Mouse (Mus musculus) midbrain, embryonic 13.5 days (tissue): Measurements from ENCODE around the gene Cmtm7. TPM values are rescaled to one million over a fixed set of nuclear protein-coding genes. Genes with fewer than 3 reads are reported as not detected.

ENCODE experiments used
- ATAC-seq: fragments of 200-750 bp; cut with Nextera tagmentation; 2 replicates; pipeline ENCODE4 v1.8.0; 2017; ENCODE audit warnings: mild to moderate bottlenecking, moderate TSS enrichment, moderate library complexity
- H3K27ac ChIP-seq: fragments of 300-500 bp; sonication (generic); 2 replicates; pipeline ENCODE4 v1.5.1; 2015; ENCODE audit warnings: inconsistent platforms, mild to moderate bottlenecking, moderate library complexity
- H3K27me3 ChIP-seq: fragments of 300-500 bp; sonication (generic); 2 replicates; pipeline ENCODE4 v1.6.1; 2015; ENCODE audit warnings: mild to moderate bottlenecking, inconsistent platforms
- H3K36me3 ChIP-seq: fragments of 300-500 bp; sonication (generic); 2 replicates; pipeline ENCODE4 v1.6.1; 2015; ENCODE audit warnings: mild to moderate bottlenecking, inconsistent platforms
- H3K4me1 ChIP-seq: fragments of 300-500 bp; sonication (generic); replicated peaks from 2 replicates; pipeline ENCODE4 v1.6.1; 2015; ENCODE audit warnings: inconsistent platforms
- H3K4me2 ChIP-seq: fragments of 300-500 bp; sonication (generic); replicated peaks from 2 replicates; pipeline ENCODE4 v1.6.1; 2015; ENCODE audit warnings: moderate library complexity, mild to moderate bottlenecking, inconsistent platforms
- H3K4me3 ChIP-seq: fragments of 300-500 bp; sonication (generic); replicated peaks from 2 replicates; pipeline ENCODE4 v1.5.1; 2015; ENCODE audit warnings: mild to moderate bottlenecking, inconsistent platforms
- H3K9ac ChIP-seq: fragments of 300-500 bp; sonication (generic); replicated peaks from 2 replicates; pipeline ENCODE4 v1.6.1; 2015; ENCODE audit warnings: mild to moderate bottlenecking, inconsistent platforms
- H3K9me3 ChIP-seq: fragments of 300-500 bp; sonication (generic); 2 replicates; pipeline ENCODE4 v1.6.1; 2016; ENCODE audit warnings: mild to moderate bottlenecking, inconsistent platforms
- WGBS: fragments of 180-500 bp; shearing (Covaris S2); methylation state at CpG from one replicate; pipeline ENCODE4 v1.1.7; 2015; 5-methylcytosine and 5-hydroxymethylcytosine counted together
- polyA plus RNA-seq: library from polyadenylated mRNA; unstranded; fragments of >200 nt; fragmentation: Nextera tagmentation; extraction: Ambion mirVana; gene quantifications from 2 replicates; pipeline ENCODE4 v1.2.1, GENCODE M21; 2015

Cmtm7 gene
- polyA plus RNA-seq, 1 experiment from 2014 or later, result 21.1 TPM

DNA sequence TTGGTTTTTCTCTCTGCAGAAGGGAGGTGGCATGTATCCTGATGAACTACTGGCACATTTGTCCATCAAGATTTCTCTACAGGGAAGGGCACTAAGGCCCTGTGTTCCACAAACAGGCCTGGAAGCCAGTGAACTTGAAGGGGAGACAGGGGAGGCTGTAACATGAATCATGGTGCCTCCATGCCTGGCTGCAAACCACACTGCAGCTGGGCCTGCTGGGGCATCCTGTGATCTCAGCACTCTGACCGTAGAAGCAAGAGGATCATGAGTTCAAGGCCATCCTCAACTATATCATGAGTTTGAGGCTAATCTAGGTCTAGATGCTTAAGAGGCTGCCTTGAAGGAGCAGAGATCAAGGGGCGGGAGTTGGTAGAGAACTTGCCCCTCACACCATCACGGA lies 5.3 kb downstream of the Cmtm7 start:
- Histone ChIP-seq H3K4me1 (peaks cover 16% of the 10 kb centered on the region), H3K4me2 (no peak overlapping the region), H3K36me3 (peaks cover 6% of the 10 kb centered on the region; the same call in 1 of the 2 replicates), H3K9me3 (no peaks in the 10 kb centered on the region), H3K27ac (no peak overlapping the region), H3K9ac (no peak overlapping the region), H3K4me3 (no peak overlapping the region), H3K27me3 (no peaks in the 10 kb centered on the region)
- no peak for ATAC-seq
- 98% methylated on average over 3 of the region's 3 CpGs for WGBS

DNA sequence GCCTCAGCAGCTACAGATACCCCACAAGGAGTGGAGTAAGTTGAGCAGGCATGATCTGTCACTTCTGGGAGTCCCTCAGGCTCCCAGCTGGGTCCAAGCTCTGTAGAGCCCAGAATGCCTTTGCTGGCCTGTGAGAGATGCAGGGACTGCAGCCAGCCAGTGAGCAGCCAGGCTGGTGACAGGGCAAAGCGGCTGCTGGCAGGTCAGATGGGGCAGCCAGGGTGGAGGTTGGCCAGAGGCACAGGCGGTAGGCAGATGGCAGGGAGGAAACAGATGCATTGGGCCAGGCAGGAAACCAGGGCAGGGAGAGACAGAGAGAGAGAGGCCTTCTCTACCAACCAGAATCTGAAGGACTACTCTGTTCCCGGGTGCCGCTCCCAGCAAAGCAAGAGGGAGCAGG lies 6.4 kb downstream of the Cmtm7 start:
- no peak overlapping the region for H3K27ac ChIP-seq
- peaks cover 6% of the 10 kb centered on the region for H3K4me1 ChIP-seq
- no peak overlapping the region for H3K4me2 ChIP-seq
- no peaks in the 10 kb centered on the region for H3K9me3 ChIP-seq
- H3K27me3 ChIP-seq, result no peaks in the 10 kb centered on the region
- WGBS, result 84% methylated on average over 4 of the region's 4 CpGs
- peaks cover 6% of the 10 kb centered on the region; the same call in 1 of the 2 replicates for H3K36me3 ChIP-seq
- H3K9ac ChIP-seq, result no peak overlapping the region; the same call in 1 of the 2 replicates
- no peak; the same call in 1 of the 2 replicates for ATAC-seq
- H3K4me3 ChIP-seq, result no peak overlapping the region

DNA sequence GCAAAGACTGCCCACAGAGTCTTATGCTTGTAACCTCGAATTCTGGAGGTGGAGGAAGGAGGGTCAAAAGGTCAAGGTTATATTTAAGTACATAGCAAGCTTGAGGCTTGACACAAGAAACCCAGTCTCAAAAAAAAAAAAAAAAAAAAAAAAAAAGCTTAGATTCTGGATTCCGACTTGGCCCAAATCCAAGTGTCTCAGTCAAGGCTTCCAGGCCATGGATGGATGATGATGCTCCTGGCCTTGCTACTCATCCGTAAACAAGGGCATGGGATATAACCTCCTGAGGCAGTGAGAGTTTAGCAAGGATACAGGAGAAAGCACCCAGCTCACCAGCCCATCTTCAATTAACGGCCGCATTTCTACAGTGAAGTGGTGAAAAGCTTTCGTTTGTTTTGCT lies 7.0 kb downstream of the Cmtm7 start:
- H3K9ac ChIP-seq, result no peak overlapping the region
- 81% methylated on average over 6 of the region's 6 CpGs for WGBS
- no peak overlapping the region for H3K4me3 ChIP-seq
- H3K4me1 ChIP-seq, result no peaks in the 10 kb centered on the region
- no peak for ATAC-seq
- H3K4me2 ChIP-seq, result no peak overlapping the region
- H3K9me3 ChIP-seq, result no peaks in the 10 kb centered on the region
- H3K27me3 ChIP-seq, result no peaks in the 10 kb centered on the region
- H3K27ac ChIP-seq, result no peak overlapping the region
- peaks cover 6% of the 10 kb centered on the region; the same call in 1 of the 2 replicates for H3K36me3 ChIP-seq

DNA sequence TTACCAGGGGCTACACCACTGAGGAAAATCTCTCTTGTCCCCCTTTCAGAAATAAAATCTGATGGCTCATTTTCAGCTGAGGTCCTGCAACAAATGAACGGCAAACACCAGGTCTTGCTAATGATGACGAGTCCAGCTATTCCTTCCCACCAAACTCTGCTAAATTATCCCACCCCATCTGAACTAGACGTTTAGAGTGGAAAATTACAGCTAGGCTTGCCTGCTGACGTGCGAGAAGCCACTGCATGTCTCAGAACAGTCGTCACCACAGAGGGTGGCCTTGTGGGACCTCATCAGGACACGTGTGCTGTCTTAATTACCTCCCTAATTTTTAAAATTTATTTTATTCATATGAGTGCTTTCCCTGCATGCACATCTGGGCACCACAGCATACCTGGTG lies 10.1 kb downstream of the Cmtm7 start:
- WGBS, result 92% methylated on average over 7 of the region's 7 CpGs
- Histone ChIP-seq H3K27me3 (no peaks in the 10 kb centered on the region), H3K4me2 (no peak overlapping the region), H3K9ac (no peak overlapping the region), H3K36me3 (peaks cover 6% of the 10 kb centered on the region; the same call in 1 of the 2 replicates), H3K4me1 (peaks cover 13% of the 10 kb centered on the region; the same call in 1 of the 2 replicates), H3K27ac (no peak overlapping the region), H3K9me3 (no peaks in the 10 kb centered on the region), H3K4me3 (no peak overlapping the region)
- ATAC-seq, result no peak

DNA sequence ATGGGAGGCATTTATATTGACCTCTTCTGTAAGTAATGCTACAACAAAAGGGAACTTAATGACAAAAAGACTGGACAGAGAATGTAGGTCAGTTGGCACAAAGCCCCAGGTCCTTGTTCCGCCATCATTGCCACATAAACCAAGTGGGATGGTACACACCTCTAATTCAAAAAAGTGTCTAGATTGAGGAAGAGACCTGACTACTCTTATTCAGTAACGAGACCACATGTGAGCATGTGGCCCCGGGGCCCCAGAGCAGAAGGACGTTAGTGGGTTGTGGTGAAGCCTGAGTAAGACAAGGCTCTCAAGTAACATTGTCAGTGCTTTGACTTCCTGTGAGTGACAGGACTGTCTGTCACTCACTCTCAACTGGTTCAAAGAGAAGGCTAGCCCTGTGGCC lies 11.4 kb downstream of the Cmtm7 start:
- H3K27ac ChIP-seq, result no peak overlapping the region
- H3K4me2 ChIP-seq, result no peak overlapping the region
- no peaks in the 10 kb centered on the region for H3K9me3 ChIP-seq
- no peak overlapping the region for H3K9ac ChIP-seq
- no peaks in the 10 kb centered on the region for H3K27me3 ChIP-seq
- ATAC-seq, result no peak
- 88% methylated on average over 4 of the region's 4 CpGs for WGBS
- no peak overlapping the region for H3K4me3 ChIP-seq
- H3K36me3 ChIP-seq, result peaks cover 10% of the 10 kb centered on the region; the same call in 1 of the 2 replicates
- H3K4me1 ChIP-seq, result peaks cover 13% of the 10 kb centered on the region; the same call in 1 of the 2 replicates

DNA sequence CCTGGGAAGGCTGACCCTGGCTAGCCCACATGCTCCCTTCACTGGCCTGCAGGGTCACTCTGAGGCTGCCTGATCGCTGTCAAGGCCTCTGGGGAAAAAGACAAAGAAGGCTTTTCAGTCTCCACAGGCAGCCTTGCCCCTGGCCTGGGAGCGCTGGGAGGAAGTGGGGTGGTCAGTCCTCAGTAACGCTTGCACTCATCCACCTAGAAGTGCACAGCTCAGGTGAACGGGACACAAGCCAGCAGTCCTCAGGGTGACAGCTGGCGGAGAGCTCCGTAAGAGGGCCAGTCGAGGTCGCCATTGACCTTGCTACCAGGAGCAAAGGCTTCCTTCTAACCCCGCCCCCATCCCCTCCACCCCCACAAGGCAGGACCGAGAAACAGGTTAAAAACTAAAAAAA lies 13.6 kb downstream of the Cmtm7 start:
- Histone ChIP-seq H3K4me3 (no peak overlapping the region), H3K4me2 (no peak overlapping the region), H3K36me3 (peaks cover 10% of the 10 kb centered on the region; the same call in 1 of the 2 replicates), H3K9ac (no peak overlapping the region), H3K9me3 (no peaks in the 10 kb centered on the region), H3K4me1 (peaks cover 13% of the 10 kb centered on the region; the same call in 1 of the 2 replicates), H3K27me3 (no peaks in the 10 kb centered on the region), H3K27ac (no peak overlapping the region)
- WGBS, result 53% methylated on average over 10 of the region's 10 CpGs
- no peak for ATAC-seq

DNA sequence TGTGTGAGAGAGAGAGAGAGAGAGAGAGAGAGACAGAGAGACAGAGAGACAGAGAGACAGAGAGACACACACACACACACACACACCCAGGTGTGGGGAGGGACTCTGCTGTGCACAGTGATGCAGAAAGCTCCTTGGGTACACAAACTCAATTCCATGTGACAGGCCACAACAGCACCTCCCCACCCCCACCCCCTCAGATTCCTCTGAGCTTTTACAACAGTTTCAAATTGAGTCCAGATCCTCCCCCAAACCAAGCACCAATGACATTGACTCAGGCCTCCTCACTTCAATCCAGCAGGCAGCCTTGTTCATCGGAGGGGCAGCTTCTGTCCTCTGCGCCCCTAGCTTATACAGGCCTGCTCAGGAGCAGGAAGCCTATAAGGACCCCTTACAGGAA lies 14.1 kb downstream of the Cmtm7 start:
- ATAC-seq, result no peak

DNA sequence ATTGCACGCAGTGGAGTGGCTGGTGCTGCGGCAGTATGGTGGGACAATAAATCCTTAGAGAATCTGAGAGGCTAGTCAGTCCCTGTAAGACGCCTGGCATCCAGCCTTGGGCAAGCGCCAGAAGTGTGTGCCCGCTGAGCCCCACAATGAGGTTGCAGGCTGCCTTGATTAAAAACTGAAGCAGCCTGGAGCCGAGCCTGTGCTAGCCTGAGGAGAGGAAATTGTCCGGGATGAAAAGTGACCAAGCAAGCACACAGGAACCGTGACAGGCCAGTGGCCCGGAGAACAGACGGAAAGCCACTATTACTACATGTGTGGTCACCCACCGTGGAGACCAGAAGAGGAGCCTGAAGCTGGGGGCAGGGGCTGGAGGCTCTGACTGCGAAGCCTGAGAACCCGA lies 14.6 kb downstream of the Cmtm7 start:
- peak; percentile 79 for ATAC-seq
- H3K27ac ChIP-seq, result peak overlapping the region; percentile 35; the same call in 1 of the 2 replicates
- 66% methylated on average over 13 of the region's 13 CpGs for WGBS
- peaks cover 4% of the 10 kb centered on the region; the same call in 1 of the 2 replicates for H3K36me3 ChIP-seq
- no peaks in the 10 kb centered on the region for H3K27me3 ChIP-seq
- H3K9ac ChIP-seq, result no peak overlapping the region
- H3K4me1 ChIP-seq, result peaks cover 13% of the 10 kb centered on the region; the same call in 1 of the 2 replicates
- no peaks in the 10 kb centered on the region for H3K9me3 ChIP-seq
- no peak overlapping the region for H3K4me2 ChIP-seq
- no peak overlapping the region for H3K4me3 ChIP-seq

More for the DNA sequence above, 14.1 kb downstream of the Cmtm7 start:
- Histone ChIP-seq H3K4me1 (peaks cover 13% of the 10 kb centered on the region; the same call in 1 of the 2 replicates), H3K27ac (peak overlapping the region; percentile 35; the same call in 1 of the 2 replicates), H3K4me3 (no peak overlapping the region), H3K27me3 (no peaks in the 10 kb centered on the region), H3K9me3 (no peaks in the 10 kb centered on the region), H3K9ac (no peak overlapping the region), H3K36me3 (peaks cover 9% of the 10 kb centered on the region; the same call in 1 of the 2 replicates), H3K4me2 (no peak overlapping the region)
- 73% methylated on average over 2 of the region's 2 CpGs for WGBS

DNA sequence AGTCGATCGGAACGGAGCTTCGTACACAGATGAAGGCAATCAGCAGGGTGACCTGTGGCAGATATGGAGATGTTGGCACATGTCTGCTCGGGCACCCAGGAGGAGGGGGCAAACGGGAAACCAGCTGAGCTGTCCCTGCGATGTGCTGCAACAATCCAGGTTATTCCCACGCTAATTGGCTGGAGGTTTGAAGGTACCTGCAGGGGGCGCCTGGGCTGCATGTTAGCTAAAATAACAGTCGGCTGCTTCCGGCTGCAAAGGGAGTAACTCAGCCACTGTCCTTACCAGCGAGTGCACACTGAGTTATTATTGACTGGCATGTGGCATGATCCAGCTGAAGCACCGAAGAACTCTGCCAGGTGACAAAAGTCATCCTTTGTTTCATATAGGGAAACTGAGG lies 18.3 kb downstream of the Cmtm7 start:
- Histone ChIP-seq H3K4me2 (no peak overlapping the region), H3K9ac (no peak overlapping the region), H3K4me1 (peaks cover 13% of the 10 kb centered on the region; the same call in 1 of the 2 replicates), H3K27ac (no peak overlapping the region), H3K9me3 (no peaks in the 10 kb centered on the region), H3K36me3 (peaks cover 6% of the 10 kb centered on the region; the same call in 1 of the 2 replicates), H3K27me3 (no peaks in the 10 kb centered on the region), H3K4me3 (no peak overlapping the region)
- ATAC-seq, result no peak
- 62% methylated on average over 13 of the region's 13 CpGs for WGBS

DNA sequence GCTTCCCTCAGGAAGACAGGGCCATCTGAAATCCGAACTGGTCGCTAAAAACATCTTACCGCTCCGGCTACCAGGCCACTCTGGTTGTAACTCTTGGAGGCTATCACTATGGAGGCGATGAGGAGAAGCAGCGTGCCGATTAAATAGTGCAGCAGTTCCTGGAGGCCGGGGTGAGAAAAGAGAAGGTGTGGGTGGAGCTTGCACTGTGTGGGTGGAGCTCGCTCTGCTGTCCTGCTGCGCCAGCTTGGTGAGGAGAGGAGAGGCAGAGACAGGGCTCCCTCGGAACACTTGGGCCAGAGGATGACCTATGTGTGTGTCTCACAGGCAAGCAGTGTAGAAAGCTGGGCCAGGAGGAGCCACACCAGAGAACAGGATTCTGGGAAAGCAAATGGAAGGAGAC lies 19.8 kb downstream of the Cmtm7 start:
- Histone ChIP-seq H3K27ac (no peak overlapping the region), H3K27me3 (no peaks in the 10 kb centered on the region), H3K4me2 (no peak overlapping the region), H3K36me3 (peaks cover 6% of the 10 kb centered on the region; the same call in 1 of the 2 replicates), H3K9ac (no peak overlapping the region), H3K4me1 (0 out of 2 replicates have a peak, but pooled peaks cover 1% of the 10 kb centered on the region), H3K9me3 (no peaks in the 10 kb centered on the region), H3K4me3 (no peak overlapping the region)
- ATAC-seq, result no peak
- WGBS, result 73% methylated on average over 11 of the region's 11 CpGs

DNA sequence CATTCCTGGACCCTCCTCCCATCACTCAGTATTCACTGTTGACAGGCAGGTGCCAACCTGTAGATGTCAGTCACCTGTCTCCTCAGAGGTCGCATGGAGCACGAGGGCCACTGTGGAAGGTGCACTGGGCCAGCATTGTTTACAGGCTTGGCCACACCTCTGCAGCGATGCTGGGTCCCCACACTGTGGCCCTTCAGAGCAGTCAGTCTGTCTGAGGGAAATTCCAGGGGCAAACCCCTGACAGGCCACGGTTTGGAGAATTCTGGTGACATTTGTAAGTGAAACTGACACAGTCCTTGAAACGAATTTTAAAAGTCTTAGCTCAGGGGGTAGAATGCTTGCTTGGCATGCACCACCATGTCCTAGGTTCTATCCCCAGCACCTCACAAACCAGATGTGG lies 21.3 kb downstream of the Cmtm7 start:
- Histone ChIP-seq H3K9ac (no peak overlapping the region), H3K27me3 (no peaks in the 10 kb centered on the region), H3K36me3 (peaks cover 2% of the 10 kb centered on the region; the same call in 1 of the 2 replicates), H3K4me3 (no peak overlapping the region), H3K9me3 (no peaks in the 10 kb centered on the region), H3K4me1 (no peaks in the 10 kb centered on the region), H3K27ac (no peak overlapping the region), H3K4me2 (no peak overlapping the region)
- WGBS, result 89% methylated on average over 5 of the region's 5 CpGs
- no peak for ATAC-seq

DNA sequence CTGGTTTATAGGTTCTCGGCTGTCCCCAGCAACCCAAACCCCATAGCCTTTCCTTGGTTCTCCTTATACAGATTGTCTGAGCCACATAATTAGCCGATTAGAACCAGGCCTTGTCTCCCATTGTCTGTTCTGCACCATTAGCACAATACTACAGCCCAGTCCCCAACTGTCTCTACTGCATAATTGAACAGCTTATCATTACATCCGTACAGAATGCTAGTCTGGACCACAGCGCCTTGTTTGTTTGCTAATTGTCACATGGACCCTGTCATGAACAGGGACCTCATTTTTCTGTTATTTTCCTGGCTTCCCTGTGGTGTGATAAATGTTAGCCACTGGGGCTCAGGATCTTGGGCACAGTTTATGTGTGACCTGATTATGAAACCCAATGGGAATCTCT lies 21.8 kb downstream of the Cmtm7 start:
- Histone ChIP-seq H3K9me3 (no peaks in the 10 kb centered on the region), H3K4me1 (no peaks in the 10 kb centered on the region), H3K36me3 (peaks cover 2% of the 10 kb centered on the region; the same call in 1 of the 2 replicates), H3K4me2 (no peak overlapping the region), H3K27me3 (no peaks in the 10 kb centered on the region), H3K4me3 (no peak overlapping the region), H3K9ac (no peak overlapping the region), H3K27ac (no peak overlapping the region)
- WGBS, result 77% methylated on average over 4 of the region's 4 CpGs
- ATAC-seq, result no peak

DNA sequence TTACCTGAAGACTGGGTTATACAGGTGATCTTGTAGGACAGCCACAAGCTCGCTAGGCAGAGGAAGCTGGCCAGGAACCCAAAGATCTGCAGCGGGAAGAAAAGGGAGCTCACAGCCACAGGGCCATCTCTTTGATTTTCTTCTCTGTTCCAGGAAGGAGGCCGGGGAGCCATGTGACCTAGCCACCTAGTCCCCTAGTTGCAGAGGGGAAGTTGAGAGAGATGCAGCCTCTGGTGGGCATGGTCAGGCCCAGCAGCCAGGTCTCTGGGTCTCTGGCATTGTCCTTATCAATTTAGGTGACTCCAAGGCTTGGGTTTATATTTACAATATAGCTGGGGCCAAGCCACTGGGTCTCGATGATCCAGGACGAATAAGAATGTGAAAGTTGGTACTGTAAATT lies 22.9 kb downstream of the Cmtm7 start:
- H3K4me3 ChIP-seq, result no peak overlapping the region
- peaks cover 2% of the 10 kb centered on the region; the same call in 1 of the 2 replicates for H3K36me3 ChIP-seq
- H3K9ac ChIP-seq, result no peak overlapping the region
- H3K27me3 ChIP-seq, result no peaks in the 10 kb centered on the region
- H3K4me1 ChIP-seq, result no peaks in the 10 kb centered on the region
- no peaks in the 10 kb centered on the region for H3K9me3 ChIP-seq
- no peak overlapping the region for H3K4me2 ChIP-seq
- 92% methylated on average over 5 of the region's 5 CpGs for WGBS
- no peak overlapping the region for H3K27ac ChIP-seq
- no peak for ATAC-seq
